Mouse (Mus musculus): ENCODE measurements at regions not wholly inside any gene's neighbourhood (a gene's known extent, or its start where the extent isn't known, plus 50 kb on each side); places are given as distances from the start of the nearest gene placed in this dataset.

DNA sequence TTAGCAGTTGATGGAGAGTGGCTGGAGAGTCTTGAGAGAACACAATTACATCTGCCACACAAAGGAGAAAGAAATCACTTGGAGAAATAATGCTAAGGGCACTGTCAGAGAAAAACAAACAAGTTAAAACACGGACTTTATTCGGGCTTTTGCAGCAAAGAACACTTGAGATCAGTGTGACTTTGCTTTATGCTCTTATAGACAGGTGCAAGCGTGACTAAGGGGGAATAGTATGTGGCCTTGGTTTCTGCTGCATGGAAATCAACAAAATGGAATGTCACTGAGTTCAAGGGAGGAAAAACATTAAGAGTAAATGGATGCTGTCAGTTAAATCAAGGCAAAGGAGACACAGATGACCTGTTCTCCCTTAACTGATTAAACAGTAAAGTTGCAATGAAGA, 343.5 kb downstream of the Pla2g4a start:
- TF ChIP-seq POLR2AphosphoS2 (IDR thresholded peaks at IDR 0.05; ENCODE audit: insufficient read length, low read depth): no peak
- peak in 2 of 3 experiments; percentile 27 to 36 for TF ChIP-seq MYOD1 (IDR thresholded peaks at IDR 0.05; ENCODE audit: control insufficient read depth in 1 of 3, insufficient read length in 2 of 3, low read depth in 2 of 3)
- no peak overlapping the region for H3K4me3 ChIP-seq
- H3ac ChIP-seq (ENCODE audit: control insufficient read depth, insufficient read length): no peak overlapping the region
- no peaks in the 10 kb centered on the region for H3K27me3 ChIP-seq (ENCODE audit: control insufficient read depth, insufficient read depth, insufficient read length)
- no peaks in the 10 kb centered on the region for H3K36me3 ChIP-seq (ENCODE audit: control insufficient read depth, insufficient read depth)
- no peaks in the 10 kb centered on the region for H3K79me2 ChIP-seq (ENCODE audit: control insufficient read depth, insufficient read depth)
- peak overlapping the region; percentile 46 for H3K4me2 ChIP-seq (ENCODE audit: low read depth)
